Mouse (Mus musculus): ENCODE measurements around the gene Gm4559.
"Not testable (repeated sequence)": the region's sequence is repeated elsewhere in the genome, so short reads cannot be mapped to it uniquely, and the experiment has no call there.

Gene Gm4559

GRCm38 (mm10) chr7:142278183-142278582, 4.0 kb upstream of the Gm4559 start:
- DNase-seq (ENCODE audit: low spot score in 2 of 2), result peak in 1 of 2 experiments; percentile 25

GRCm38 (mm10) chr7:142258254-142258653, 15.9 kb downstream of the Gm4559 start, which contains the start of gene Gm2431:
Gene Gm2431, minus strand, starts transcription at chr7:142258354.
- not testable (repeated sequence) for DNase-seq (ENCODE audit: low spot score in 2 of 2)

GRCm38 (mm10) chr7:142255517-142255916, 18.6 kb downstream of the Gm4559 start:
- no peak for DNase-seq (ENCODE audit: low spot score in 2 of 2)

GRCm38 (mm10) chr7:142249824-142250223, 24.3 kb downstream of the Gm4559 start:
- no peak for DNase-seq (ENCODE audit: low spot score in 2 of 2)

- DNase-seq (ENCODE audit: low spot score in 2 of 2), result no peak
These were observed 33.2 kb downstream of the Gm4559 start, which contains the start of gene Gm40460 for GRCm38 (mm10) chr7:142240978-142241377. Gene Gm40460, minus strand, starts transcription at chr7:142241078.

- no peak for DNase-seq (ENCODE audit: low spot score in 2 of 2)
These were observed 42.6 kb downstream of the Gm4559 start for GRCm38 (mm10) chr7:142231540-142231939.

GRCm38 (mm10) chr7:142229871-142230270, 44.3 kb downstream of the Gm4559 start, which contains the start of gene Krtap5-5:
Gene Krtap5-5, minus strand, starts transcription at chr7:142229971.
- DNase-seq (ENCODE audit: low spot score in 2 of 2), result not testable (repeated sequence)

- DNase-seq (ENCODE audit: low spot score in 2 of 2), result no peak
These were observed 49.6 kb downstream of the Gm4559 start for GRCm38 (mm10) chr7:142224518-142224917.
